Mouse (Mus musculus) neural tube, embryonic 14.5 days (tissue): ENCODE measurements around the gene Frmpd2. TPM values are rescaled to one million over a fixed set of nuclear protein-coding genes. Genes with fewer than 3 reads are reported as not detected.

Experiments used
- polyA plus RNA-seq: library from polyadenylated mRNA; unstranded; fragments of >200 nt; fragmentation: Nextera tagmentation; extraction: Ambion mirVana; gene quantifications from 2 replicates; pipeline ENCODE4 v1.2.1, GENCODE M21; 2014

Frmpd2 gene
- polyA plus RNA-seq, 1 experiment from 2014 or later, result 0.04 TPM

Other genes with a start within 250 kb of the Frmpd2 start
- 44.9 and 55.6 TPM in 2 replicates for gene Mapk8, start 24.5 kb upstream of the Frmpd2 start, polyA plus RNA-seq
- 0.20 and 0.45 TPM in 2 replicates for gene Ptpn20, start 117.5 kb downstream of the Frmpd2 start, polyA plus RNA-seq